Mouse (Mus musculus) intestine, embryonic 14.5 days (tissue): ENCODE results near the gene St3gal5. TPM values are rescaled to one million over a fixed set of nuclear protein-coding genes. Genes with fewer than 3 reads are reported as not detected.

Experiments
- ATAC-seq: fragments of 200-750 bp; cut with Nextera tagmentation; replicated peaks from 2 replicates; pipeline ENCODE4 v1.8.0; 2017; ENCODE audit warnings: low read depth, moderate number of reproducible peaks, moderate TSS enrichment, moderate library complexity; ENCODE audit not compliant: low FRiP score, low TSS enrichment
- DNase-seq: peaks from one replicate; pipeline ENCODE4 v3.0.0-alpha.2; 2018; ENCODE audit warnings: low spot score
- H3K27ac ChIP-seq: fragments of 300-500 bp; sonication (generic); 2 replicates; pipeline ENCODE4 v1.5.1; 2014; ENCODE audit warnings: low read depth, mild to moderate bottlenecking, control low read depth
- H3K27me3 ChIP-seq: fragments of 300-500 bp; sonication (generic); replicated peaks from 2 replicates; pipeline ENCODE4 v1.6.1; 2014; ENCODE audit warnings: low read length, control low read depth; ENCODE audit not compliant: control insufficient read depth, insufficient read depth
- H3K36me3 ChIP-seq: fragments of 300-500 bp; sonication (generic); 2 replicates; pipeline ENCODE4 v1.6.1; 2014; ENCODE audit warnings: low read length, control low read depth; ENCODE audit not compliant: control insufficient read depth, insufficient read depth
- H3K4me1 ChIP-seq: fragments of 300-500 bp; sonication (generic); replicated peaks from 2 replicates; pipeline ENCODE4 v1.6.1; 2014; ENCODE audit warnings: low read length, control low read depth, mixed read lengths; ENCODE audit not compliant: control insufficient read depth, insufficient read depth
- H3K4me2 ChIP-seq: fragments of 300-500 bp; sonication (generic); 2 replicates; pipeline ENCODE4 v1.6.1; 2014; ENCODE audit warnings: low read length
- H3K4me3 ChIP-seq: fragments of 300-500 bp; sonication (generic); 2 replicates; pipeline ENCODE4 v1.5.1; 2014; ENCODE audit warnings: low read depth, low read length, control low read depth, mixed read lengths
- H3K9ac ChIP-seq: fragments of 300-500 bp; sonication (generic); 2 replicates; pipeline ENCODE4 v1.6.1; 2014; ENCODE audit warnings: mild to moderate bottlenecking, low read length
- H3K9me3 ChIP-seq: fragments of 300-500 bp; sonication (generic); 2 replicates; pipeline ENCODE4 v1.6.1; 2016; ENCODE audit warnings: low read length, control low read depth; ENCODE audit not compliant: control insufficient read depth
- WGBS: fragments of 180-500 bp; shearing (Covaris S2); extraction: QIAGEN DNeasy Blood & Tissue Kit; methylation state at CpG from one replicate; pipeline ENCODE4 v1.1.7; 2014; 5-methylcytosine and 5-hydroxymethylcytosine counted together
- polyA plus RNA-seq: library from polyadenylated mRNA; unstranded; fragments of >200 nt; fragmentation: Nextera tagmentation; extraction: Ambion mirVana; gene quantifications from 2 replicates; pipeline ENCODE4 v1.2.1, GENCODE M21; 2014

Gene St3gal5
- polyA plus RNA-seq, 1 experiment from 2014 or later, result 21.5 TPM

DNA sequence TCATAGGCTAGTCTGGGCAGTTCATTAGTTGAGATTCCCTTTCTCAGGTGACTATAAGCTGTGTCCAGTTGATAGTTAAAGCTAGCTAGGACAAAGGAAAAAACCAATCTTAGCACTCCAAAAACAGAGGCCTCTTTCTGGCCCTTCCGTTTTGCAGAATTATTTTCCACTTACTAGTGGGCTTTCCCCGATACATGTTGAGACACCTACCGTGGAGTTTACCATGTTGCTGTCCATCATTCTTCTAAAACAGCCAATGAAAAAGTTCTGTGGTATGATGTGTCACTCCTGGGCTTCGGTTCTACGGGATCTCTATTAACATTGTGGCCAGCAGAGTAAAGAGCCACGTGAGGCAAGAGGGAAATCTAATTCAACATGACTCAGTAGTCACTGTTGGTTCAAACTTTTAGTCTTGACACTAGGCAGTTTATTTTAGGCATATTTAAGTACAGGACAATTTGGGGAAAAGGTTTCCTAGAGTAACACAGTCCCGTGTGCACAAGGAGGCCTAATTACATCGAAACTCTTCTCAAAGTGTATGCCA is 35.4 kb downstream of the St3gal5 start:
- no peak overlapping the region for H3K27ac ChIP-seq
- DNase-seq (no peak), ATAC-seq (no peak)
- H3K4me1 ChIP-seq, result no peaks in the 10 kb centered on the region
- H3K4me3 ChIP-seq, result no peak overlapping the region
- WGBS, result 97% methylated on average over 8 of the region's 8 CpGs
- no peak overlapping the region for H3K9ac ChIP-seq
- peaks cover 10% of the 10 kb centered on the region for H3K36me3 ChIP-seq
- H3K27me3 ChIP-seq, result no peaks in the 10 kb centered on the region
- no peaks in the 10 kb centered on the region for H3K9me3 ChIP-seq
- H3K4me2 ChIP-seq, result no peak overlapping the region

DNA sequence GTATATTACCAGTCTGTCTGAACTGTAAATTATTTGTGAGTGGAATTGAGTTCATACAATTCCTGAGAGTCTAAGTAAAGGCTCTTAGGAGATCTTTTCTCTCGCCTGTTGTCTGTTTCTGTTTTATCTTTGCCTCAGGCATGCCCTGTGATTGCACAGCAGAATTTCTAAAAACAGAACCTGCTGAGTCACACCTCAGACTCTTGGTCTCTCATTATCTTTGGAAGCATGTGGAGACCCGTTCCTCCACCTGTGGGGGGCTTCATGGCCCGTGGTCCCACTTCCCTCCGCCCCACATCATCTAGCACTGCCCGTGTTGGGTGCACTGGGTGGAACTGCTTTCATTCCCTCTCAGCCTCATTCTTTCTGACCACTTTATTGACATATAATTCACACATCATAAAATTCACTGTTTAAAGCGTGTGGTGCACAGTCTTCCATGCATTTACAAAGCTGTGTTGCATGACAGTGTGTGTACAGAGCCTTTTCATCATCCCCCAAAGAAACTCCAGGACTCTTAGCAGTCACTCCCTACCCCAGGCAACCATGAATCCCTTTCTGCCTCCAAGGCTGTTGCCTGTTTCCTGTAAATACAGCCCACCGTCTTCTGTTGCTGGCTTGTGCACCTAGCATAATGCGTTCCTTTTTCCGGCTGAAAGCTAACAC is 37.6 kb downstream of the St3gal5 start:
- Histone ChIP-seq H3K27ac (no peak overlapping the region), H3K9me3 (no peaks in the 10 kb centered on the region), H3K9ac (no peak overlapping the region), H3K36me3 (peaks cover 10% of the 10 kb centered on the region), H3K4me3 (no peak overlapping the region), H3K4me1 (no peaks in the 10 kb centered on the region), H3K27me3 (no peaks in the 10 kb centered on the region), H3K4me2 (no peak overlapping the region)
- no peak for ATAC-seq
- 80% methylated on average over 9 of the region's 9 CpGs for WGBS
- DNase-seq, result no peak

GRCm38 (mm10) chr6:72136016-72136415 is 38.6 kb downstream of the St3gal5 start:
- H3K4me3 ChIP-seq, result no peak overlapping the region
- ATAC-seq (no peak), DNase-seq (no peak)
- no peaks in the 10 kb centered on the region for H3K9me3 ChIP-seq
- no peak overlapping the region for H3K9ac ChIP-seq
- H3K36me3 ChIP-seq, result peaks cover 10% of the 10 kb centered on the region
- WGBS, result 85% methylated on average over 5 of the region's 5 CpGs
- no peak overlapping the region for H3K27ac ChIP-seq
- no peak overlapping the region for H3K4me2 ChIP-seq
- no peaks in the 10 kb centered on the region for H3K4me1 ChIP-seq
- no peaks in the 10 kb centered on the region for H3K27me3 ChIP-seq

- H3K4me3 ChIP-seq, result no peak overlapping the region
- H3K27me3 ChIP-seq, result no peaks in the 10 kb centered on the region
- WGBS, result 72% methylated on average over 10 of the region's 10 CpGs
- no peak overlapping the region for H3K27ac ChIP-seq
- peaks cover 10% of the 10 kb centered on the region for H3K36me3 ChIP-seq
- H3K9ac ChIP-seq, result no peak overlapping the region
- H3K4me2 ChIP-seq, result no peak overlapping the region
- DNase-seq (no peak), ATAC-seq (no peak)
- H3K9me3 ChIP-seq, result no peaks in the 10 kb centered on the region
- H3K4me1 ChIP-seq, result no peaks in the 10 kb centered on the region
These were observed 39.2 kb downstream of the St3gal5 start for GRCm38 (mm10) chr6:72136543-72136942.

- Histone ChIP-seq H3K27me3 (no peaks in the 10 kb centered on the region), H3K27ac (no peak overlapping the region)
- no peak for DNase-seq
These were observed 42.3 kb downstream of the St3gal5 start for GRCm38 (mm10) chr6:72139508-72140193.

GRCm38 (mm10) chr6:72140371-72140770 is 43.0 kb downstream of the St3gal5 start:
- ATAC-seq (no peak), DNase-seq (no peak)
- no peak overlapping the region for H3K4me3 ChIP-seq
- H3K4me1 ChIP-seq, result 0 out of 2 replicates have a peak, but pooled peaks cover 6% of the 10 kb centered on the region
- H3K4me2 ChIP-seq, result no peak overlapping the region
- H3K36me3 ChIP-seq, result no peaks in the 10 kb centered on the region
- H3K27me3 ChIP-seq, result no peaks in the 10 kb centered on the region
- H3K27ac ChIP-seq, result no peak overlapping the region
- WGBS, result 84% methylated on average over 8 of the region's 8 CpGs
- H3K9ac ChIP-seq, result no peak overlapping the region
- no peaks in the 10 kb centered on the region for H3K9me3 ChIP-seq

More at GRCm38 (mm10) chr6:72139508-72140193, 42.3 kb downstream of the St3gal5 start:
- Histone ChIP-seq H3K9ac (no peak overlapping the region), H3K4me2 (no peak overlapping the region), H3K4me1 (0 out of 2 replicates have a peak, but pooled peaks cover 6% of the 10 kb centered on the region), H3K36me3 (no peaks in the 10 kb centered on the region), H3K9me3 (no peaks in the 10 kb centered on the region), H3K4me3 (no peak overlapping the region)
- 88% methylated on average over 9 of the region's 9 CpGs for WGBS
- ATAC-seq, result no peak

DNA sequence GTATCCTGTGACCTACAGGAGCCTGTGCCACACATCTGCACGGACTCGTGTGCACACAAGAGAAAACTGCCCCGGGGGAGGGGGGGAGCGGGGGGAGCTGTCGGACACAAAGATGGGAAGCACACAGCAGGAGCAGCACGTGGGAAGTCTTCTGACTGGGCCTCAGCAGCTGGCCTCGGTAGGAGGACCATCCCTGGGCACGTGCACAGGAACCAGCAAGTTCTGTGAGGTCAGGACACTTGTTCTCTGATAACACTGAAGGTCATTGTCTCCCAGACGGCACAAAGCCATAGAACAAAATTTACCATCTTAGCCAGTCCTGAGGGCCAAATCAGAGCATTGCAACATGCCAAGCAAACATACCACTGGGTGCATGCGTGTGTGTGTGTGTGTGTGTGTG is 43.8 kb downstream of the St3gal5 start:
- ATAC-seq (no peak), DNase-seq (no peak)
- H3K27me3 ChIP-seq, result no peaks in the 10 kb centered on the region
- 0 out of 2 replicates have a peak, but pooled peaks cover 6% of the 10 kb centered on the region for H3K4me1 ChIP-seq
- no peak overlapping the region for H3K27ac ChIP-seq
- H3K9me3 ChIP-seq, result no peaks in the 10 kb centered on the region
- no peak overlapping the region for H3K4me3 ChIP-seq
- no peak overlapping the region for H3K9ac ChIP-seq
- no peak overlapping the region for H3K4me2 ChIP-seq
- no peaks in the 10 kb centered on the region for H3K36me3 ChIP-seq
- 66% methylated on average over 10 of the region's 10 CpGs for WGBS

DNA sequence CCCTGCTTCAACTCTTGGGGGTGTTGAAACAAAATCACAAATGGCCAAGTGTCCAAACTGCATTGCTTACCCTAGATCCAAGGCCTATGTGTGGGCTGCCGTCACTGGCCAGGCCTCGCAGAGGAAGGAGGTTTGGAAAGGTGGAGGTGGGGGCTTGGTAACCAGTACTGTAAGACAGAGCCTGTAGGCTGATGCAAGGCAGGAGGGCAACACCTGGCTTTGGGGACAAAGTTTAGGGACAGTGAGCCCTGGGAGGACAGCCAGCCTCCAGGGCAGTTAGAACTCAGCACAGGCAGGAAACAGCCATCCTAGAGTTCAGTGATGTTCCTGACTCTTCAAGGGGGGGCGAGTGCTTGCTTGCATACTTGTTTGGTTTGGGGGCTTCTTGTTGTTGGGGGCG is 45.2 kb downstream of the St3gal5 start:
- Histone ChIP-seq H3K27me3 (no peaks in the 10 kb centered on the region), H3K4me3 (no peak overlapping the region), H3K9ac (no peak overlapping the region), H3K4me2 (no peak overlapping the region), H3K4me1 (0 out of 2 replicates have a peak, but pooled peaks cover 6% of the 10 kb centered on the region), H3K9me3 (no peaks in the 10 kb centered on the region), H3K27ac (no peak overlapping the region), H3K36me3 (no peaks in the 10 kb centered on the region)
- WGBS, result 96% methylated on average over 4 of the region's 4 CpGs
- DNase-seq (no peak), ATAC-seq (no peak)
